Mouse (Mus musculus) spleen, postnatal 0 days (tissue): Measurements from ENCODE around the gene 1810049J17Rik. TPM values are rescaled to one million over a fixed set of nuclear protein-coding genes. Genes with fewer than 3 reads are reported as not detected.

Source experiments
- polyA plus RNA-seq: library from polyadenylated mRNA; unstranded; fragments of >200 nt; fragmentation: Nextera tagmentation; extraction: Ambion mirVana; gene quantifications from 2 replicates; pipeline ENCODE4 v1.2.1, GENCODE M21; 2015

The 1810049J17Rik gene
- polyA plus RNA-seq = 1.0 and 1.7 TPM in 2 replicates

DNA sequence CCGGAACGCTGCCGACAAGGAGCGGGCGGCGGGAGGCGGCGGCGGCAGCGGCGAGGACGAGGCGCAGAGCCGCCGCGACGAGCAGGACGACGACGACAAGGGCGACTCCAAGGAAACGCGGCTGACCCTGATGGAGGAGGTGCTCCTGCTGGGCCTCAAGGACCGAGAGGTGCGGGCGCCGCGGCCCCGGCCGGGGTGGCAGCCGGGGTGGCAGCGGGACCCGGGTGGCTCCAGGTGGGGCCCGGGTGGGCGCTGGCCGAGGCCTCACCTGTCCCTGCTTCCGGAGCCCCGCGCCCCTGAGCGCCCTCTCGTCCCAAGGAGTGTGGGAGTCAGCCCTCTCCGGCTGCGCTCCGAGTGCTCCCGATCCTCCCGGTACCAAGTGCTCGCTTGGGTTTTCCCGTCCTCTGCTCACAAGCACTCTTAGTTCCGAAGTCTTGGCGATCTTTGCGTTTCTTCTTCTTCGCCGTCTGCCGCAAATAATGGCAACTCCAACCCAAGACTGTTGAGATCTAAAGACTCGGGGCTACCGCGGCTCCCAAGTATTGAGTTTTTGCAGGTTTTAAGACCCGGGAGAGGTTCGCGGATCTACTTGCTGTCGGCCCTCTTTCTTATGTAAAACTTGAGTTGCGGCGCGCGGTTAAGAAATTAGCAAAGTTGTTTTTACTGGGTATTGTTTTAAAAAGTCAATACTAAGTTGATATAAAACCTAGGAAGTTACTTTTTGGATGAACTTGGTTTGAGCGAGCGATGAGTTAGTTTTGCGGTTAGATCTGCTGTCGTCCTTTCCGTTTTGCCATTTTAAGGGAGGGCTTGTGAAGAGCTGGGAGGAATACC, at the start of gene 1810049J17Rik:
Gene 1810049J17Rik (minus strand): TSS at position 112 of the 834 bp plus-strand sequence.

GRCm38 (mm10) chr15:12321091-12321787, 460 bp downstream of the 1810049J17Rik start, which contains the start of gene Golph3:
Gene Golph3 (plus strand): TSS chr15:12321450.

Other genes with a start within 250 kb of the 1810049J17Rik start
- gene Zfr, start 204.1 kb downstream of the 1810049J17Rik start, polyA plus RNA-seq = 43.3 and 49.6 TPM in 2 replicates
- gene Mtmr12, start 116.9 kb downstream of the 1810049J17Rik start, polyA plus RNA-seq = 6.3 and 7.7 TPM in 2 replicates
- 52.0 and 52.5 TPM in 2 replicates for gene Golph3, start 449 bp downstream of the 1810049J17Rik start, polyA plus RNA-seq